Mouse (Mus musculus) heart, embryonic 11.5 days (tissue): ENCODE data around the gene Tbc1d2. TPM values are rescaled to one million over a fixed set of nuclear protein-coding genes. Genes with fewer than 3 reads are reported as not detected.

Experiments
- ATAC-seq: fragments of 200-750 bp; cut with Nextera tagmentation; replicated peaks from 2 replicates; pipeline ENCODE4 v1.8.0; 2017; ENCODE audit warnings: moderate library complexity; ENCODE audit not compliant: insufficient number of reproducible peaks, low FRiP score, low TSS enrichment
- H3K27ac ChIP-seq: fragments of 300-500 bp; sonication (generic); 2 replicates; pipeline ENCODE4 v1.5.1; 2014; ENCODE audit warnings: mild to moderate bottlenecking, low read depth, low read length
- H3K27me3 ChIP-seq: fragments of 300-500 bp; sonication (generic); 2 replicates; pipeline ENCODE4 v1.6.1; 2014; ENCODE audit warnings: mild to moderate bottlenecking, low read length, mixed read lengths; ENCODE audit not compliant: control insufficient read depth, insufficient read depth
- H3K36me3 ChIP-seq: fragments of 300-500 bp; sonication (generic); 2 replicates; pipeline ENCODE4 v1.6.1; 2014; ENCODE audit warnings: mild to moderate bottlenecking, low read length, moderate library complexity, mixed read lengths; ENCODE audit not compliant: control insufficient read depth, insufficient read depth
- H3K4me1 ChIP-seq: fragments of 300-500 bp; sonication (generic); 2 replicates; pipeline ENCODE4 v1.6.1; 2014; ENCODE audit warnings: low read length; ENCODE audit not compliant: control insufficient read depth, insufficient read depth
- H3K4me2 ChIP-seq: fragments of 300-500 bp; sonication (generic); 2 replicates; pipeline ENCODE4 v1.6.1; 2014; ENCODE audit warnings: mild to moderate bottlenecking, moderate library complexity
- H3K4me3 ChIP-seq: fragments of 300-500 bp; sonication (generic); 2 replicates; pipeline ENCODE4 v1.5.1; 2014; ENCODE audit warnings: low read depth, low read length
- H3K9ac ChIP-seq: fragments of 300-500 bp; sonication (generic); 2 replicates; pipeline ENCODE4 v1.6.1; 2014; ENCODE audit warnings: mild to moderate bottlenecking, low read depth, low read length, moderate library complexity
- H3K9me3 ChIP-seq: fragments of 300-500 bp; sonication (generic); replicated peaks from 2 replicates; pipeline ENCODE4 v1.6.1; 2016; ENCODE audit warnings: low read length; ENCODE audit not compliant: control insufficient read depth
- WGBS: fragments of 180-500 bp; shearing (Covaris S2); extraction: QIAGEN DNeasy Blood & Tissue Kit; methylation state at CpG from one replicate; pipeline ENCODE4 v1.1.7; 2014; ENCODE audit not compliant: insufficient replicate concordance; 5-methylcytosine and 5-hydroxymethylcytosine counted together
- polyA plus RNA-seq: library from polyadenylated mRNA; unstranded; fragments of >200 nt; fragmentation: Nextera tagmentation; extraction: Ambion mirVana; gene quantifications from 2 replicates; pipeline ENCODE4 v1.2.1, GENCODE M21; 2014

The Tbc1d2 gene
- polyA plus RNA-seq, 1 experiment from 2014 or later, result 0.30 TPM

GRCm38 (mm10) chr4:46597286-46597961 is 52.6 kb downstream of the Tbc1d2 start:
- Histone ChIP-seq H3K27ac (no peak overlapping the region), H3K9ac (no peak overlapping the region), H3K4me3 (no peak overlapping the region), H3K27me3 (peaks cover 48% of the 10 kb centered on the region), H3K36me3 (no peaks in the 10 kb centered on the region), H3K9me3 (no peaks in the 10 kb centered on the region), H3K4me2 (no peak overlapping the region), H3K4me1 (peaks cover 6% of the 10 kb centered on the region; the same call in 1 of the 2 replicates)
- no peak for ATAC-seq
- WGBS, result 54% methylated on average over 11 of the region's 11 CpGs

- Histone ChIP-seq H3K4me1 (peaks cover 3% of the 10 kb centered on the region; the same call in 1 of the 2 replicates), H3K27me3 (peaks cover 38% of the 10 kb centered on the region), H3K4me2 (no peak overlapping the region), H3K27ac (no peak overlapping the region), H3K36me3 (no peaks in the 10 kb centered on the region), H3K4me3 (no peak overlapping the region), H3K9me3 (no peaks in the 10 kb centered on the region), H3K9ac (no peak overlapping the region)
- ATAC-seq, result no peak
- WGBS, result 69% methylated on average over 6 of the region's 6 CpGs
Observed at GRCm38 (mm10) chr4:46596398-46596797, 53.6 kb downstream of the Tbc1d2 start.

DNA sequence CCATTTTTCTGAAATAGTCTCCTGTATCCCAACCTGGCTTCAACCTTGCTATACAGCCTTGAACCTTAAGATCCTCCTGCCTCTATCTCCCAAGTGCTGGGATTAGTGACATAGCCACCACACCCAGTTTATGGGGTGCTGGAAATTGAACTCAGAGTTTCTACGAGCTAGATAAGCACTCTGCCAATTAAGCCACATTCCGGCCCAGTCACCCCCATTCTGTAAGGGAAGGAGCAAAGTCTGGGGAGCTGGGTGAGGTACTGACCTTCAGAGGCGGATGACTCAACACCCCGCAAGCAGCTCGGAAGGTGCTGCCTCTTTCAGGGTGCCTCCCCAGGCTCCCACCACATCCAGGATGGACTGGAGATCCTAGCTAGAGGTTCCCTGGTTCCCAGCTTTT is 55.9 kb downstream of the Tbc1d2 start:
- no peak overlapping the region for H3K27ac ChIP-seq
- H3K4me1 ChIP-seq, result no peaks in the 10 kb centered on the region
- H3K9ac ChIP-seq, result no peak overlapping the region
- H3K4me2 ChIP-seq, result no peak overlapping the region
- H3K4me3 ChIP-seq, result no peak overlapping the region
- peaks cover 19% of the 10 kb centered on the region for H3K27me3 ChIP-seq
- H3K36me3 ChIP-seq, result no peaks in the 10 kb centered on the region
- 76% methylated on average over 5 of the region's 5 CpGs for WGBS
- H3K9me3 ChIP-seq, result no peaks in the 10 kb centered on the region
- no peak for ATAC-seq

DNA sequence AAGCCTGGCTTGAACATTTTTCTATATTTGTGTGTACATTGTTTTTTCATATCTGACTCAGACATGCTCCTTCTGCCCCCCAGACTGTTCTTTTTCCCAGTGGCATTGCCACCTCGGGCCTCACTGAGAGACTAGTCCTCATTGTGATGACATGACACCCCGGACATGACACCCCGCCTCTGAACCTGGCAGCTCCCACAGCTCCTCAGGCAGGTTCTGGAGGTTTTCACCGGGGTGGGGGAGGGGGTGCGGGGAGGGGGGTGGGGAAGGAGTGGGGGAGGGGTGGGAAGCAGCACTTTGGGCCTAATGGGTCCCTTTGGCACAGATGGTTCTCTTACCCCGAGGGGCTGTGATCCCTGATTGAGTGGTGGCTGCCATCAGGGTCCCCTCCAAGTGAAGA is 56.5 kb downstream of the Tbc1d2 start:
- no peak for ATAC-seq
- Histone ChIP-seq H3K9ac (no peak overlapping the region), H3K9me3 (no peaks in the 10 kb centered on the region), H3K4me3 (no peak overlapping the region), H3K27ac (no peak overlapping the region), H3K4me2 (no peak overlapping the region), H3K36me3 (no peaks in the 10 kb centered on the region), H3K27me3 (peaks cover 16% of the 10 kb centered on the region), H3K4me1 (no peaks in the 10 kb centered on the region)
- WGBS, result 20% methylated on average over 6 of the region's 6 CpGs

DNA sequence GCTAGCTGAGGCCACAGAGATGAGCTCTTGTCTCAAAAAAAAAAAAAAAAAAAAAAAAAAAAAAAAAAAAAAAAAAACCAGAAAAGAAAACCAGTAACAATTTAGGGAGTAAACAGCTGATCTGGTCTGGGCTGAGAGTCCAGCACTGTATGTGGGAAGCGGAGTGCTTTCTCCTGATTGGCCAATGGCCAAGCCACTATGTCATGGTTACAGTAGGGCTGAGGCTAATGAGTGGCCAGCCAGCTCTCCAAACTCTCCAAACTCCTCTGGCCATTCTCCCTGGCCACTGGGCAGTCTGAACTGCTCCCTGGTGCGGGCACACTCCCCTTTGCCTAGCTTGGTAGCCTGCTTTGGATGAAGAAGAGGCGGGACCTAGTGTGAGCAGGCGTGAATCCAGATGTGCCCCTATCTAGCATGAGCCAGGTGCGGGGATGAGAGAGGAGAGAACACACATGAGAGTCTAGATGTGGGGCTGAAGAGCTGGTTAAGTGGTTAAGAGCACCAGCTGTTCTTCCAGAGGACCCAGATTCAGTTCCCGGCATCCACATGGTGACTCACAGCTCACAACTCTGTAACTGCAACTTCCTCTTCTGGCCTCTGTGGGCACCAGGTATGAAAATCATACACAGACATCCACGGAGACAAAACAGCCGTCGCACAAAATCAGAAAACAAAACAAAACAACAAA is 58.0 kb downstream of the Tbc1d2 start:
- no peak overlapping the region for H3K27ac ChIP-seq
- no peak for ATAC-seq
- WGBS, result 83% methylated on average over 9 of the region's 9 CpGs

GRCm38 (mm10) chr4:46590810-46591209 is 59.2 kb downstream of the Tbc1d2 start:
- Histone ChIP-seq H3K4me1 (peaks cover 7% of the 10 kb centered on the region), H3K4me3 (no peak overlapping the region), H3K36me3 (no peaks in the 10 kb centered on the region), H3K27me3 (no peaks in the 10 kb centered on the region), H3K4me2 (no peak overlapping the region), H3K27ac (no peak overlapping the region), H3K9me3 (no peaks in the 10 kb centered on the region), H3K9ac (no peak overlapping the region)
- WGBS, result 37% methylated on average over 4 of the region's 4 CpGs
- no peak for ATAC-seq

More for the DNA sequence above, 58.0 kb downstream of the Tbc1d2 start:
- no peaks in the 10 kb centered on the region for H3K9me3 ChIP-seq
- H3K9ac ChIP-seq, result no peak overlapping the region
- peaks cover 4% of the 10 kb centered on the region; the same call in 1 of the 2 replicates for H3K27me3 ChIP-seq
- H3K4me2 ChIP-seq, result no peak overlapping the region
- no peak overlapping the region for H3K4me3 ChIP-seq
- H3K36me3 ChIP-seq, result no peaks in the 10 kb centered on the region
- H3K4me1 ChIP-seq, result peaks cover 3% of the 10 kb centered on the region

GRCm38 (mm10) chr4:46589946-46590684 is 59.9 kb downstream of the Tbc1d2 start:
- 60% methylated on average over 5 of the region's 5 CpGs for WGBS
- Histone ChIP-seq H3K27ac (no peak overlapping the region), H3K4me3 (no peak overlapping the region), H3K36me3 (no peaks in the 10 kb centered on the region), H3K9ac (no peak overlapping the region), H3K9me3 (no peaks in the 10 kb centered on the region), H3K27me3 (no peaks in the 10 kb centered on the region; the same call in 1 of the 2 replicates), H3K4me2 (no peak overlapping the region), H3K4me1 (peaks cover 7% of the 10 kb centered on the region)
- no peak for ATAC-seq

DNA sequence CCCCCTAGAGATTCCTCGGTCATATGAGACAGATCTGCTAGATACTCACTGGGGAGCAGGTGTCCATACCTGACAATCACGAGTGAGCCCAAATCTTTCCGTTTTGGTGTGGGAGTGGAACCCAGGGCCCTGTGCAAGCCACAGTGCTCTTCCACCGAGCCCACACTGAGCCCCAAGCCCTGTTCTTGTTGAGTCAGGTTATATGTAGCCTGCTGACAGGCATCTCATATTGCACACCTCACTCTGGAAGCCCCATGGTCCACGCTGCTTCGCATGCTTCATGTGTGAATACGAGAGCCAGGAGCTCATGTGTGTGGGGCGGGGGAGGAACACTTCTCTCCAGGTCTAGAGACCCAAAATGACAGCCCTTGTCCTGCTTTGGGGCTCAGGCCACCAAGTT is 60.9 kb downstream of the Tbc1d2 start:
- Histone ChIP-seq H3K27me3 (no peaks in the 10 kb centered on the region; the same call in 1 of the 2 replicates), H3K9me3 (no peaks in the 10 kb centered on the region), H3K27ac (no peak overlapping the region), H3K9ac (no peak overlapping the region), H3K36me3 (no peaks in the 10 kb centered on the region), H3K4me1 (peaks cover 7% of the 10 kb centered on the region), H3K4me3 (no peak overlapping the region), H3K4me2 (no peak overlapping the region)
- no peak for ATAC-seq
- 79% methylated on average over 8 of the region's 8 CpGs for WGBS
